Mouse (Mus musculus) right cerebral cortex, adult 18-20 months (tissue): ENCODE data around the gene Clec4n.
"Not testable (repeated sequence)": the region's sequence is repeated elsewhere in the genome, so short reads cannot be mapped to it uniquely, and the experiment has no call there.

Experiments used
- DNase-seq: peaks from one replicate; pipeline ENCODE4 v3.0.0; 2022; ENCODE audit warnings: mixed read lengths

Gene Clec4n

DNA sequence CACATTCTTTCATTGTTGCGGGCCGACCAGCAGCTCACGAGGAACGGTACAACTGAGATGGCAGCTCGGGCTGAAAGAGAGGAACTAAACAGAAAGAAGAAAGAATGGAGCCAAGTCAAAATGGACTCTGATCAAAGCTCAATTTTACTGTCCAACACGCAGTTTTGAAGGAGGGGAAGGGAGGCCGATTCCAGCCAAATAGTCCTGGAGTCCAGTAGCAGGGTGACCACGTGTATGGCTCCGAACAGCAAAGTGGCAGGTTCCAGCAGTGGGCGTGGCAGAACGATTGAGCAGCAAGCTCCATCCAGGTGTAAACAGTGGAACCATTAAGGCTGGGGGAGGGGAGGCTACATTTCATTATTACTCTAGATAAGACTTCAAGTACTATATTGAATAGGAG is 63.9 kb downstream of the Clec4n start:
- not testable (repeated sequence) for DNase-seq
